Mouse (Mus musculus) mature B cell (primary cell): ENCODE results near the gene Sf3a2.
"Not testable (repeated sequence)": the region's sequence is repeated elsewhere in the genome, so short reads cannot be mapped to it uniquely, and the experiment has no call there.

Experiments
- in situ Hi-C: fragments of 300-500 bp; cut with MboI; formaldehyde crosslinking; loops from 2 replicates; pipeline ENCODE4 v1.14.3; 2019

The Sf3a2 gene

DNA sequence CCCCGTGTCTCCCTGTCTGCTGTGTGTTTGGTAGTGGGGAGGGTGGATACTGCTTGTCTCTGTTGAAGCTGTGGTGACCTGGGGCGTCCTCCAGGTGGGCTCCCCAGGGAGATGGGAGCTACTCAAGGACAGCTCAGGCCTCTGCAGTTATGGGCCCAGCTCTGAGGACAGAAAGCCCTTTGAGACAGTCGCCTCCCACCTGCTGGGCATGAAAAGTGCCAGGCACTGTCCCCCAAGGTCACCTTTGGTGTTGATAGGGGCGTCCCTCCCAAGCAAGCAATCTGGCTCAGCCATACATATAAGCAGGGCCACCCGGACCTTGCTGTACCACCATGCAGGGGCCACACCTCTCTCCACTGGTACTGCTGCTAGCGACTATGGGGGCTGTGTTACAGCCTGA, 6.9 kb downstream of the Sf3a2 start, which contains the start of gene Amh:
Gene Amh, plus strand, starts transcription at position 328 of the 400 bp plus-strand sequence.
- in situ Hi-C loops: no loop called here

DNA sequence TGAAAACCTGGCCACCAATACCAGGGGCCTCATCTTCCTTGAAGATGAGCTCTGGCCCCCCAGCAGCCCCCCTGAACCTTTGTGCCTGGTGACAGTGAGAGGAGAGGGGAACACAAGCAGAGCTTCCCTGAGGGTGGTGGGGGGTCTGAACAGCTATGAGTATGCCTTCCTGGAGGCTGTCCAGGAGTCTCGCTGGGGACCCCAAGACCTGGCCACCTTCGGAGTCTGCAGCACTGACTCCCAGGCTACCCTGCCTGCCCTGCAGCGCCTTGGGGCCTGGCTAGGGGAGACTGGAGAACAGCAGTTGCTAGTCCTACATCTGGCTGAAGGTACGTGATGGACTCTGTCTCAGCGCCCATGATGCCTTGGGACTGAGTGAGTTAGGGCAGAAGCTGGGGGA, 7.3 kb downstream of the Sf3a2 start:
- in situ Hi-C loops: no loop called here

DNA sequence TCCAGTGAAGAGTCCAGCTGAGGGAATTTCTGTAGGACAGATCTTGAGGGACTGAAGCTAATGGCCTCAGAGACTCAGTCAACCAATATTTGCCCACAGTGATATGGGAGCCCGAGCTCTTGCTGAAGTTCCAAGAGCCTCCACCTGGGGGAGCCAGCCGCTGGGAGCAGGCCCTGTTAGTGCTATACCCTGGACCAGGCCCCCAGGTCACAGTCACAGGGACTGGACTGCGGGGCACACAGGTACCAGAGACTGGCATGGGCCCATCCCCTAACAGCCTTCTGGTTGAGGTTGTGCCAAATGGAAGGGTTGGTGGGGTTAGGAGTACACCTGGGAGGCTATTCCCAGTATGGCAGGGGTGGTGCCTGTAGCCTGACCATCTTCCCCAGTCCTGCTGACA, 7.9 kb downstream of the Sf3a2 start:
- in situ Hi-C loops: no loop called here

DNA sequence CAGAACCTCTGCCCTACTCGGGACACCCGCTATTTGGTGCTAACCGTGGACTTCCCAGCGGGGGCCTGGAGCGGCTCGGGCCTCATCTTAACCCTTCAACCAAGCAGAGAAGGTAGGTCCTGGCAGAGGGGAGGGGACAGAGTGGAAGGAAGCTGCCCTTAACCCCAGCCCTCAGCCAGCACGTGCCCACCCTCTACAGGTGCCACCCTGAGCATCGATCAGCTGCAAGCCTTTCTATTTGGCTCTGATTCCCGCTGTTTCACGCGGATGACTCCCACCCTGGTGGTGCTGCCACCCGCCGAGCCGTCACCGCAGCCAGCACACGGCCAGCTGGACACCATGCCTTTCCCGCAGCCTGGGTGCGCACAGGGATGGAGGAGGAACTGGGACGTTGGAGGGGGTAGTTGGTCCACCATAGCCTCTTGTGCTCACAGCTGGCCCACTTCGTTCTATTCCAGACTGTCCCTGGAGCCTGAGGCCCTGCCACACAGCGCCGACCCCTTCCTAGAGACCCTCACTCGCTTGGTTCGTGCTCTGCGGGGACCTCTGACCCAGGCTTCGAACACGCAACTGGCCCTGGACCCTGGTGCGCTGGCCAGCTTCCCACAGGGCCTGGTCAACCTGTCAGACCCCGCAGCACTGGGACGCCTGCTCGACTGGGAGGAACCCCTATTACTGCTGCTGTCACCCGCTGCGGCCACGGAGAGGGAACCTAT, 8.5 kb downstream of the Sf3a2 start:
- in situ Hi-C loops: no loop called here

DNA sequence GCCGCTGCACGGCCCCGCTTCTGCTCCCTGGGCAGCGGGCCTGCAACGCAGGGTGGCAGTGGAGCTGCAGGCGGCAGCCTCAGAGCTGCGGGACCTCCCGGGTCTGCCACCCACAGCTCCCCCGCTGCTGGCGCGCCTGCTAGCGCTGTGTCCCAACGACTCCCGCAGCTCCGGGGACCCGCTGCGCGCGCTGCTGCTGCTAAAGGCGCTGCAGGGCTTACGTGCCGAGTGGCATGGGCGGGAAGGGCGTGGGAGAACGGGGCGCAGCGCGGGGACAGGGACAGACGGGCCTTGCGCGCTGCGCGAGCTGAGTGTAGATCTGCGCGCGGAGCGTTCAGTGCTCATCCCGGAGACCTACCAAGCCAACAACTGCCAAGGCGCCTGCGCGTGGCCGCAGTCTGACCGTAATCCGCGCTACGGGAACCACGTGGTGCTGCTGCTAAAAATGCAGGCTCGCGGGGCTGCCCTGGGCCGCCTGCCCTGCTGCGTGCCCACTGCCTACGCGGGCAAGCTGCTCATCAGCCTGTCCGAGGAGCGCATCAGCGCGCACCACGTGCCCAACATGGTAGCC, 9.1 kb downstream of the Sf3a2 start:
- in situ Hi-C loops: no loop called here

DNA sequence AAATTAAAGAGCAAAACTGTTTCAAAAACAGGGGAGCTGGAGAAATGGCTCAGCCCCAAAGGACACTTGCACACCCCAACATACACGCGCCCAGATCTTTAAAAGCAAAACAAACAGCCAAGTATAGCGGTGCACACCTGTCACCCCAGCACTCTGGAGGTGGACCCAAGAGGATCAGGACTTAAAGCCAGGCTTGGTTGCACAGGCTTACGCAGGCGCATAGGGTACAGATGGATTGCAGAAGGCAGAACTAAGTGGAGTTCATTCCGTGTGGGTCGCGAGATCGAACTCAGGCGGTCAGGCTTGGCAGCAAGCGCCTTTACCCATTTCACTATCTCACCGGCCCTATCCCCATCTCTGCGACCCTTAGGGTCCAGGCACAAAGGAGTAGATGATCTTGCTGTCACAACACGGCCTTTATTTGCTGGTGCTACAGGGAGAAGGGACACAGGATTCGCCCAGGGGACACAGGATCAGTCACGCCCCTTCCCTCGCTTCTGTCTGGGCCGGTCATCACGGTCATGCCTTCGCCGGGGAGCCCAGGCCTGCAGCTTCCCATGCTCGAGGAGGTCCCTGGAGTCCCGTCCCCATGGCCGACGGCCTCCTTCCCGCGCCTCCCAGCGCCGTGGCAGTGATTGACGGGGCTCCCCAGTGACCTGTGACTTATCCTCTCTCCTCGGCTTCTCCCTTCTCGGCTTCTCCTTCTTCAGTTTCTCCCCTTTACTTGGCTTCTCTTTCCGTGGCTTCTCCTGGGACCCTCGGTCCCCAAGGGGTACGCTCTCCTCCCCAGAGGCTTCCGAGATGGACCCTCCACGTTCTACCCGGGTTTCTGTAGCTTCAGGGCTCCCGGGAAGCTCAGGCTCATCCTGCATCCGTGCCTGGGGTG, 10.3 kb downstream of the Sf3a2 start:
- in situ Hi-C loops: no loop called here

DNA sequence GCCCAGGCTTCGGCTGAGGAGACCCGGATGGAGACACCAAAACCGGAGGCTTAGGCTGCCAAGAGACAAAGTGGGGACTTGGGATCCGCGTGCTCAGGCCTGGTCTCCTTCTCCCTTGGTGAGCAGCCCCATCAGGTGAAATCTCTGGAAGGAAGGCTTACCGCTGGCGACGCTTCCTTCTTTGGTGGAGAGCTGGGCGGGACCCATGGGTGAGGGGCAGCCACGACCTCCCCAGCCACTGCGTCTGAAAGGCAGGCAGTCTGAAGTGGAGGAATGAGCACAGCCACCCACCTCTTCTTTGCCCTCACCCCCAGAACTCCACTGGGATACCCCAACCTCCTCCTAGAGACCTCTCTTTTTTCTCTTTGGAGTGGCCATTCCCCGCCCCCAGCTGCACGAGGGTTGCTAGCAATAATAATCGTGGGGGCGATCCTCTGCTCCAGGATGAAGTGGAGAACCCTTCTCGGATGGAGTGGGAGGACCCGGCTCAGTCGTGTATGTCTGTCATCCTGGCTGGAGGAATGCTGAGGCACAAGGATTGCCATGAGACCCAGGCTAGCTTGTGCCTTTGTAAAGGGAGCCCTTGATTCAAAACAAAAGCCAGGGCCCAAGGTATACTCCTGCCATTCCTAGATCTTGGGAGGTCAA, 11.1 kb downstream of the Sf3a2 start:
- in situ Hi-C loops: no loop called here

DNA sequence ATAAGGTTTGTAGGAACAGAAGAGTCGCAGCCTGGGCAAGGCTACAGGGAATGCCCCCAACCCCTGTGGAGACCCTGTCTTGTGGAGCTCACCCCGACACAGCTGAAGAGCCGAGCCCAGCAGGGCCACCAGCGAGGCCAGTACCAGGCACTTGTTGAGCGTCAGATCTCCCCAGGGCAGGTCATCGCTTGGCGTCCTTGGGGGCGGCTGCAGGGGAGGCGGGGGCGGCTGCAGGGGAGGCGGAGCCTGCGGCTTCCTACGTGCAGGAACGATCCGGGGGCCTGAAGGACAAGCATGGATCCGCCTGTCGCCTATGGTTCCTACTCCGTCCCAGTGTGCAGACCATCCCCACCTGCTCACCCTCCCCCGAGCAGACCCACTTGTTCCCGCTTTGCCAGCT, 12.1 kb downstream of the Sf3a2 start:
- in situ Hi-C loops: no loop called here

DNA sequence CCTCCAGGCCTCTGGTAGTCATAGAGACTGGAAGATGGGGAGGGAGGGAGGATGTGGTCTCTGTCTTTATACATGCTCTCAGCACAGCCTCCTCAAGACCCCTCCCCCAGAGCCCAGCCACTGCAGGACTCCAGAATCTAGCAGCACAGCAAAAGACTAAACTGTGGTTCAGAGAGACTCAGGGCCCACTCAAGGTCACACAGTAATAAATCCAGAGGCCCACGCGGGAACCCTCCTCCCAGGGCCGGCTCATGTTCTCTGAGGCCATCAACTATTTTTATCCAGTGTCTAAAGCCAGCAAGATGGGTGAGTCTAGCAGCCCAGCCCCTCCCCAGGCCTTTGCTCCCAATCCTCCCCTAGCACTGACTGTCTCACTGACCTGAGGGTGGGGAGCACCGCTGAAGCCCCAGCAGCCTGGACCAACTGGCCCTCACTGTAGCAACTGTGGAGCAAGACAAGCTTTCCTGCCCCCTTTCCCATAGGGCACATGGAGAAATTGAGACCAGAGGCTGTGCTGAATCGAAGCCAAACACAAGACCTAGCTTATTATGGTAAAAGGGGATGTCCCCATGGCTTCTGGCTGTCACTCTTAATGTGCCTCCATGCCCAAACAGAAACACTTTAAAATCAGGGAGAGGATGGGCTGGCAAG, 14.5 kb downstream of the Sf3a2 start:
- in situ Hi-C loops: no loop called here

DNA sequence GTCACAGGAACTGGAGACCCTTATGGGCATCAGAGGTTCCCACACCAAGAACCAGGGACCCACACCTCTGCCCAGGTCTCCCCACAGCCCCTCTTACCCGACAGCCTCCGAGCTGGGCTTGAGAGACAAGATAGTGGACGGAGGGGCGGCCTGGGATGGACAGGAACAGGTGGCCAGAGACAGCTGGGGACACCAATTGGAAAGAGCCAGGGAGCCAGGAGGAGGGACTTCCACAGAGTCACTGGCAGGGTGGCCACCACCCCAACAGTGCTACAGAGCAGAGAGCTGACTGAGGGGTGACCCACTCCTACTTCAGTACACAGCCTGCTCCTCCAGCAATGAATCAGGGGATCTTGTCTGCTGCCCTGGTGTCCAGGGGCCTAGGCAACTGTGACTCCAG, 15.4 kb downstream of the Sf3a2 start, which contains the start of gene Jsrp1:
Gene Jsrp1, minus strand, starts transcription at position 133 of the 400 bp plus-strand sequence.
- in situ Hi-C loops: no loop called here

DNA sequence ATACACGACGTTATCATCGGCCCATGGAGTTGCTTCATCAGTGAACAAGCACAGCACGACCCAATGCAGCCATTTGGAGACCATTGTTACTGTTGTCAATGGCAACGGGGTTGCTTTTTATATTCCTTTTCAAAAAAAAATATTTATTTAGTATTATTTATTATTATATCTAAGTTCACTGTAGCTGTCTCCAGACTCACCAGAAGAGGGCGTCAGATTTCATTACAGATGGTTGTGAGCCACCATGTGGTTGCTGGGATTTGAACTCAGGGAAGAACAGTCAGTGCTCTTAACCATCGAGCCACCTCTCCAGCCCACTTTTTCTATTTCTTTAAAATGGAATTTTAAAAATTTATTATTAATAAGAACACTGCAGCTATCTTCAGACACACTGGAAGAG, 16.8 kb downstream of the Sf3a2 start:
- in situ Hi-C loops: no loop called here

DNA sequence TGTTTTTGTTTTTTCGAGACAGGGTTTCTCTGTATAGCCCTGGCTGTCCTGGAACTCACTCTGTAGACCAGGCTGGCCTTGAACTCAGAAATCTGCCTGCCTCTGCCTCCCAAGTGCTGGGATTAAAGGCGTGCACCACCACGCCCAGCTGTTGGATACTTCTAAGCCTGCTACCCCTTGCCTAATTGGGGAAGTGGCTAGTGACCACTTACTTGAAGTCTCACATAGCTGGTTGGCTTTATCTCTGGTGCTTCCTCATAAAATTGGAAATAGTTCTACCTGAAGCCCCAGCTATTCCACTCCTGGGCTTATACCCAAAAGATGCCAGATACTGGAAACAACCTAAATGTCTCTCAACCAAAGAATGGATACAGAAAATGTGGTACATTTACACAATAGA, 18.3 kb downstream of the Sf3a2 start:
- in situ Hi-C loops: not testable (repeated sequence)

DNA sequence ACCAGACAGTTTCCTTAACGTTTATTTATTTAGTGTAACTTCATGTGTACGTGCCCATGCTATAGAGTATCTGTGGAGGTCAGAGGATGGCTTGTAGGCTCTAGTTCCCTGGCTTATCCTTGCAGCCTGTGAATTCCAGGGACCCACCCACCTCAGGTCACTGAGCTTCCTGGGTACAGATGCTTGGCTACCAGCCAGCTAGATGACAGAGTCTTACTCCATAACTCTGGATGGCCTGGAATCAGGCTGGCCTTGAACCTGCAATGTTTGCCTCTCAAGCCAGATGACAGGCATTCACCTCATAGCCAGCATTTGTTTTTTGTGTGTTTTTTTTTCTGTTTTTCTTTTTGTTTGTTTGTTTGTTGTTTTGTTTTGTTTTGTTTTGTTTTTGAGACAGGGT, 19.2 kb downstream of the Sf3a2 start:
- in situ Hi-C loops: no loop called here

DNA sequence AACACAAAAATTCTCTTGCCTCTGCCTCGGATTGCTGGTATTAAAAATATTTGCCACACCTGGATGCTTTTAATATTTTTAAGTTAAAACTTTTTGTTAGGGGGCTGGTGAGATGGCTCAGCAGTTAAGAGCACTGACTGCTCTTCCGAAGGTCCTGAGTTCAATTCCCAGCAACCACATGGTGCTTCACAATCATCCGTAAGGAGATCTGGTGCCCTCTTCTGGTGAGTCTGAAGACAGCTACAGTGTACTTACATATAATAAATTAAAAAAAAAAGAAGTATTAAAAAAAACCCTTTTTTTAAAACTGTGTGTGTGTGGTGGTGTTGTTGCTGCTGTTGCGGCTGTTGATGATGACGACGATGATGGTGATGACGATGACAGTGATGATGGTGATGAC, 20.0 kb downstream of the Sf3a2 start:
- in situ Hi-C loops: not testable (repeated sequence)

DNA sequence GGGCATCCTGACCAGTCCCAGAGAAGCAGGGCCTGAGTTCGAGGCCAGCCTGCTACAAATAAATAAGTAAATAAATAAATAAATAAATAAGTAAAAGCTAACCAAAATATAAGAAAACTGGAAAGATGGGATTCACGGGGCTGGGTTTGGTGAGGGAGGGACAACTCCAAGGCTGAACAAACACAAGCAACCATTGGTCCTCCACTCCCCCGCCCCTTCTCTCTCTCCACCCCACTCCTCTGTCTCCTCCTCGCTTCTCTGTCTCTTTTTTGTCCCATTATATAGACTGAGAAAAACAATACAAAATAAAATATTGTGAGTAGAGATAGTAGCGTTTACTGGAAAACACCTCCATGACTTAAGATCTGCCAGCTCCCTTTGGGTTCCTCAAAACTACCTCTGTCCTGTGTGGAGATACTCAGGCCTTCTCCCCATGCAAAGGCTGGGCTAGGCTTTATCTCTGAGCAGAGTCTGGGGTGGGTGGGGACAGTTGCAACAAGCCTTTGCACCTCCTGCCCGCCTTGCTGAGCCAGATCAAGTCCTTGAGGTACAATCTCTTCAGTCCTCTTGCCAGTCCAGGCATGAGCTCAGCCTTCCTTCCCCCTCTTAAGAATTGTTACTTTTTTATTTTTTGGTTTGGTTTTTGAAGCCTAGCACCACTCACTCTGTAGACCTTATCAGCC, 20.7 kb downstream of the Sf3a2 start:
- in situ Hi-C loops: no loop called here

DNA sequence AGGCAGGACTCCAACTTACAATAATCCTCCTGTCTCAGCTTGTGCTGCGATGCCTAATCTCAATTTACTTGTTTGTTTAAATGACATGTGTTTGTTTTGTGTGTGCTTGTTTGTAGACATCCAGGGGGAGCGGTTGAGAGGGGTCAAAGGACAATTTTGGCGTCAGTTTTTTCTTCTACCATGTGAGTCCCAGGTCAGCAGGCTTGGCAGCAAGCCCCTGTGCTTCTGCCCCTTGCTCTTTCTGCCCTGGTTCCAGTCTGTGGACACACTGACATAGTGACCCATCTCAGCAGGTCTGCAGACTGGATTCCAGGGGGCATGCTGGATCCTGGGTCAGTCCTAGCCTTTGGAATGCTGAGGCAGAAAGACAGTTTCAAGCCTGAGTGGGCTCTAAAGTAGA, 21.4 kb downstream of the Sf3a2 start:
- in situ Hi-C loops: no loop called here

DNA sequence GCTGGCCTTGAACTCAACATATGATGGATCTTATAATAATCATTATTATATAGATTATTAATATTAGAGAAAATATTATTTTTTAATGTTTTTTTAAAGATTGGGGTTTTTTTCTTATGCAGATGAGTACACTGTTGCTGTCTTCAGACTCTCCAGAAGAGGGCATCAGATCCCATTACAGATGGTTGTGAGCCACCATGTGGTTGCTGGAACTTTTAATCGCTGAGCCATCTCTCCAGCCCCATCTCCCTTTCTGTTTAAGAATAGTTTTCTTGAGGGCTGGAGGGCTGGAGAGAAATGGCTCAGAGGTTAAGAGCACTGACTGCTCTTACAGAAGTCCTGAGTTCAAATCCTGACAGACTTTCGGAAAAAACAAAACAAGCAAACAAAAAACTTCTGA, 24.0 kb downstream of the Sf3a2 start:
- in situ Hi-C loops: loop anchor here (5.0 kb wide), 1 partner anchor 55 kb away; no protein-coding TSS in a partner anchor

DNA sequence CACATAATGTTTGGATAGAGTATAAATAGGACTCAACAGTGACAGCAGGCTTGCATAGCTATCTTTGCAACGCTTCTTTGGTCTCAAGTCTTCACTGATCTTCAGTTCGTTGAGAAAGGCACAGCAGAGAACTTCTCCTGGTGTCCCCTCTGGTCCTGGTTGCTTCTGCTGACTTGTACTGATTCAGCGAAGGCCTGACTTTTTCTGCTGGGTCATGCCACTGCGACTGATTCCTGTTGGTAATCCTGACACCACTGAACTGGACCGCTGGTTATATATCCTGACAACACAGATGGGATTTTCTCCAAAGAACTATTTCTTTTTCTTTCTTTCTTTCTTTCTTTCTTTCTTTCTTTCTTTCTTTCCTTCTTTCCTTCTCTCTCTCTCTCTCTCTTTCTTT, 24.5 kb downstream of the Sf3a2 start:
- in situ Hi-C loops: loop anchor here (5.0 kb wide), 1 partner anchor 55 kb away; no protein-coding TSS in a partner anchor

DNA sequence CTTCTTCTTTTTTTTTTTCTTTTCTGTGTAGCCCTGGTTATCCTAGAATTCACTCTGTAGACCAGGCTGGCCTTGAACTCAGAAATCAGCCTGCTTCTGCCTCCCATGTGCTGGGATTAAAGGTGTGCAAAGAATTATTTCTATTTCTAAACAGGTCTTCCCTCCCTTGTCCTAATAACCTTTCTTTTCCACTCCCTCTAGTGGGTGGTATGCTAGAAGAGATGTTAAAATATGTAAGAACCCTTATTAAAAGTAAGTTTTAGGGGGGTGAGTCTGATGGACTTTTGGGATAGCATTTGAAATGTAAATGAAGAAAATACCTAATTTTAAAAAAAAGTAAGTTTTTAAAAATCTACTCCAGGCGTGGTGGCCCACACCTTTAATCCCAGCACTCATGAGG, 25.3 kb downstream of the Sf3a2 start:
- in situ Hi-C loops: loop anchor here (5.0 kb wide), 1 partner anchor 54 kb away; no protein-coding TSS in a partner anchor

DNA sequence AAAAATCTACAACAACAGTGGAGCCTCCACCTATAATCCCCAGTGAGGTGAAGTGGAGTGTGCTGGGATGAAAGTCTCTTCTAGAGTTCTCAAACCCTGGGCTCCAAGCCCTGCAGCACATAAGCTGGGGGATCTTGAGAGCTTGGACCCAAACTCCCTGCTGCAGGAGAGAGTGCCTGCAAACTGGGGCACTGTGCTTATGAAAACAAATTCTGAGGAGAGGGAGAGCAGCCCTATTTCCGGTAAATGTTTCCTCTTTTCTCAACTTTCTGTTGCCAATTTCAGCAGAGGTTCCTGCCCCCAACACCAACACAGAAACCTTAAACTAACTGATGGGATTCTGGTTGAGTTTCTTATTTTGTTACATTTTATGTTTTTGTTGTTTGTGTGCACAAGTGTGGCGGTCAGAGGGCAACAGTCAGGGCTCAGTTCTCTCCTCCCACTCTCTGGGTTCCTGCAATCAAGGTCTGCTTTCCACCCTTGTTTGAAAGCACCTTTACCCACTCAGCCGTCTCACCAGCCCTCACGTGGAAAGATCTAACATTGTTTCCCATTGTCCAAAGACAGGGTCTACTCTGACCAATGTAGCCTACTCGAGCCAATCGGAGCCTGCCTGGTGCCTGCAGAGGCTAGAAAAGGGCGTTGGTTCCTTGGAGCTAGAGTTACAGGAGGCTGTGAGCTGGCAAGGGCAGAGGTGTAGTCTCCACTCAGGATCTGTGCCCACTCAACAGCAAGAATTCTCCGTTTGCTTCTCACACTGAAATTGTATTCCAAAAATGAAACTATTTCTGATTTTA, 26.0 kb downstream of the Sf3a2 start:
- in situ Hi-C loops: loop anchor here (5.0 kb wide), 1 partner anchor 53 kb away; no protein-coding TSS in a partner anchor
